Comparison of ENCODE assay signal across 8 mouse cellular contexts in genomic region chr7:28981651-28982273, GRCm38 (mm10). TPM values are rescaled to one million over a fixed set of nuclear protein-coding genes. Genes with fewer than 3 reads are reported as not detected.
DNase-seq lines count a peak whose midpoint lies in the region; ATAC-seq lines count a peak whose summit lies in the region.

Eif3k (minus strand) TSS chr7:28981864.
Map4k1 (plus strand) TSS chr7:28982050.

- H3K4me2 ChIP-seq in lung, embryonic 16.5 days (ENCODE audit: low read depth, low read length) = peak within 1 kb of the TSS; percentile 91

- 1% methylated on average over 35 of the region's 36 CpGs for whole genome bisulfite sequencing in lung, embryonic 16.5 days

- no peaks in the 10 kb centered on the region for H3K27me3 ChIP-seq in lung, embryonic 16.5 days (ENCODE audit: control insufficient read depth, insufficient read depth, low read depth, low read length)

- peaks cover 14% of the 10 kb centered on the region for H3K4me1 ChIP-seq in lung, embryonic 16.5 days (replicated peaks; ENCODE audit: control insufficient read depth, insufficient read depth, low read length)

- peaks cover 20% of the 10 kb centered on the region for H3K36me3 ChIP-seq in lung, embryonic 16.5 days (ENCODE audit: control insufficient read depth, insufficient read depth, low read length)

- peak within 1 kb of the TSS; percentile 77 for H3K4me3 ChIP-seq in lung, embryonic 16.5 days (ENCODE audit: low read length)

- no peaks in the 10 kb centered on the region for H3K9me3 ChIP-seq in lung, embryonic 16.5 days (ENCODE audit: control insufficient read depth, low read length)

- peak; percentile 91 to 93 for ATAC-seq in hematopoietic stem cell, adult 5-6 weeks (replicated peaks in 1 of 2; ENCODE audit: insufficient read depth in 1 of 2, low FRiP score in 2 of 2, low TSS enrichment in 1 of 2, low read depth in 1 of 2, poor library complexity in 2 of 2, severe bottlenecking in 2 of 2)
- ATAC-seq in lung, embryonic 16.5 days (ENCODE audit: low read depth) = peak; percentile 96

- peak; percentile 99 for DNase-seq in MEL-GATA-1-ER (ENCODE audit: extremely low read depth, low read depth)
- DNase-seq in cerebellum, adult 8-10 months = peak; percentile 93
- peak; percentile 100 for DNase-seq in forelimb bud, embryonic 11.5 days (ENCODE audit: low read depth, low spot score)
- peak; percentile 96 for DNase-seq in layer of hippocampus, adult 9-10 months (ENCODE audit: low spot score)
- DNase-seq in ovary, postnatal 10 days (ENCODE audit: low spot score) = peak; percentile 83
- peak; percentile 97 for DNase-seq in thymus, postnatal 10 days (ENCODE audit: low spot score in 2 of 2)

- H3K9ac ChIP-seq in lung, embryonic 16.5 days (ENCODE audit: low read length) = peak within 1 kb of the TSS; percentile 82

- peak within 1 kb of the TSS; percentile 91 for H3K27ac ChIP-seq in lung, embryonic 16.5 days (ENCODE audit: low read length)

RNA-seq across cellular contexts. Expression of gene Eif3k, which starts in this region (rescaled TPM):
- 321 and 414 TPM in 2 replicates for total RNA-seq in hematopoietic stem cell, adult 5-6 weeks (2017)
- 366 and 367 TPM in 2 replicates for polyA plus RNA-seq in lung, embryonic 16.5 days (2015; fragmentation: Nextera tagmentation; extraction: Ambion mirVana)

RNA-seq across cellular contexts. Expression of gene Map4k1, which starts in this region (rescaled TPM):
- total RNA-seq in hematopoietic stem cell, adult 5-6 weeks (2017) = 63.0 and 69.6 TPM in 2 replicates
- 8.9 and 10.7 TPM in 2 replicates for polyA plus RNA-seq in lung, embryonic 16.5 days (2015; fragmentation: Nextera tagmentation; extraction: Ambion mirVana)

Comparison
In these comparisons a context has a peak if more than half of its experiments do, and no peak if none do; other contexts are left out.
1. Peak in every context shown above with its lines: DNase-seq, ATAC-seq, H3K4me3 ChIP-seq and H3K27ac ChIP-seq.